Mouse (Mus musculus) cerebellum, postnatal 4 days (tissue): ENCODE measurements around the gene 1700042G07Rik.
A peak's percentile ranks its signal among the peaks of the same experiment; 100 is the strongest.
"Not testable (repeated sequence)": the region's sequence is repeated elsewhere in the genome, so short reads cannot be mapped to it uniquely, and the experiment has no call there.

Source experiments
- DNase-seq, 2 experiments: peaks; one replicate each; pipeline ENCODE4 v3.0.0; 2022; ENCODE audit warnings: low spot score in 2 of 2, mixed read lengths in 1 of 2

1700042G07Rik gene

GRCm38 (mm10) chr4:116208891-116209290 lies 35.7 kb downstream of the 1700042G07Rik start:
- DNase-seq = no peak

- no peak for DNase-seq
Observed at GRCm38 (mm10) chr4:116215895-116216605, 42.9 kb downstream of the 1700042G07Rik start.

- DNase-seq = peak in 1 of 2 experiments; percentile 9
Observed at GRCm38 (mm10) chr4:116217046-116217445, 43.9 kb downstream of the 1700042G07Rik start.

- DNase-seq = not testable (repeated sequence)
Observed at GRCm38 (mm10) chr4:116217661-116218060, 44.5 kb downstream of the 1700042G07Rik start.

GRCm38 (mm10) chr4:116219056-116219455 lies 45.9 kb downstream of the 1700042G07Rik start:
- DNase-seq = no peak

GRCm38 (mm10) chr4:116220071-116220650 lies 47.0 kb downstream of the 1700042G07Rik start:
- no peak for DNase-seq

- DNase-seq = no peak
Observed at GRCm38 (mm10) chr4:116220780-116221139, 47.6 kb downstream of the 1700042G07Rik start.

- DNase-seq = peak; percentile 97 to 98
Observed at GRCm38 (mm10) chr4:116221140-116221851, 48.1 kb downstream of the 1700042G07Rik start, which contains the start of gene Pik3r3. TSS of gene Pik3r3 (plus strand) at chr4:116221618.

GRCm38 (mm10) chr4:116221996-116222842 lies 49.0 kb downstream of the 1700042G07Rik start:
- peak in 1 of 2 experiments; percentile 11 for DNase-seq

GRCm38 (mm10) chr4:116222843-116223119 lies 49.6 kb downstream of the 1700042G07Rik start:
- DNase-seq = no peak
